Mouse (Mus musculus): ENCODE results near the gene Sms.

DNA sequence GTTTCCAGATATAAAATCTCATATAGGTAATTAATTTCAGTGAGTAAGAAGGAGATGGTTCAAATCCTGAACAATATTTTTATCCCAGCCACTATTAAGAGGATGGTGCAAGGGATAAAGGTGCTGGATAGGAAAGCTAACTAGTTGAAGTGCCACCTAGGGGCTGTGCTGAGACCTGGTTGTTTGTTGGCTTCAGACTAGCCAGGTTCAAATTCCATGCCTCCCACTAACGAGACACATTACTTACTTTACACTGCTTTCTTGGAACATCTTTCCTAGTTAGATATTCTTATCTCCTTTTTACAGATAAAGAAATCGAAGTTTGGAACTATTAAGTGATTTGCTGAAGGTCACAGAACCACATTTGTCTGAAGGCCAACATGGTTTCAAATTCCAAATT is 72.6 kb downstream of the Sms start:
- no peak for TF ChIP-seq CTCF (IDR thresholded peaks at IDR 0.05; ENCODE audit: low read depth)
- no peak for TF ChIP-seq EP300 (IDR thresholded peaks at IDR 0.05; ENCODE audit: low read depth)
